Mouse (Mus musculus) cortical plate, adult 2 months (tissue): ENCODE results near the gene Baz1a. TPM values are rescaled to one million over a fixed set of nuclear protein-coding genes. Genes with fewer than 3 reads are reported as not detected.

Experiments
- H3K27ac ChIP-seq: fragments of 200-500 bp; 2 replicates; pipeline ENCODE4 v1.5.1; 2012; ENCODE audit warnings: low read length, control low read depth, inconsistent platforms; ENCODE audit not compliant: insufficient read depth
- H3K4me1 ChIP-seq: fragments of 200-500 bp; 2 replicates; pipeline ENCODE4 v1.6.1; 2011; ENCODE audit warnings: low read length; ENCODE audit not compliant: control insufficient read depth, insufficient read depth
- H3K4me3 ChIP-seq: fragments of 200-500 bp; 2 replicates; pipeline ENCODE4 v1.5.1; 2011; ENCODE audit warnings: mild to moderate bottlenecking, low read length, control low read depth; ENCODE audit not compliant: insufficient read depth
- CTCF ChIP-seq: fragments of 200-500 bp; IDR thresholded peaks from 2 replicates; pipeline ENCODE4 v1.5.1; 2011; ENCODE audit warnings: mild to moderate bottlenecking, control low read depth, low read length; ENCODE audit not compliant: insufficient read depth; ENCODE audit errors: extremely low read depth
- POLR2A ChIP-seq: fragments of 200-500 bp; IDR thresholded peaks from 2 replicates; pipeline ENCODE4 v1.6.1; 2011; ENCODE audit warnings: mild to moderate bottlenecking, low read length, control low read depth; ENCODE audit not compliant: insufficient read depth; ENCODE audit errors: extremely low read depth
- polyA plus RNA-seq: library from polyadenylated mRNA; depleted of rRNA; stranded (reverse); fragments of >200 nt; gene quantifications from 2 replicates; pipeline ENCODE4 v1.2.3, GENCODE M21; 2012

Gene Baz1a
- polyA plus RNA-seq, 1 experiment, result 2.3 TPM

DNA sequence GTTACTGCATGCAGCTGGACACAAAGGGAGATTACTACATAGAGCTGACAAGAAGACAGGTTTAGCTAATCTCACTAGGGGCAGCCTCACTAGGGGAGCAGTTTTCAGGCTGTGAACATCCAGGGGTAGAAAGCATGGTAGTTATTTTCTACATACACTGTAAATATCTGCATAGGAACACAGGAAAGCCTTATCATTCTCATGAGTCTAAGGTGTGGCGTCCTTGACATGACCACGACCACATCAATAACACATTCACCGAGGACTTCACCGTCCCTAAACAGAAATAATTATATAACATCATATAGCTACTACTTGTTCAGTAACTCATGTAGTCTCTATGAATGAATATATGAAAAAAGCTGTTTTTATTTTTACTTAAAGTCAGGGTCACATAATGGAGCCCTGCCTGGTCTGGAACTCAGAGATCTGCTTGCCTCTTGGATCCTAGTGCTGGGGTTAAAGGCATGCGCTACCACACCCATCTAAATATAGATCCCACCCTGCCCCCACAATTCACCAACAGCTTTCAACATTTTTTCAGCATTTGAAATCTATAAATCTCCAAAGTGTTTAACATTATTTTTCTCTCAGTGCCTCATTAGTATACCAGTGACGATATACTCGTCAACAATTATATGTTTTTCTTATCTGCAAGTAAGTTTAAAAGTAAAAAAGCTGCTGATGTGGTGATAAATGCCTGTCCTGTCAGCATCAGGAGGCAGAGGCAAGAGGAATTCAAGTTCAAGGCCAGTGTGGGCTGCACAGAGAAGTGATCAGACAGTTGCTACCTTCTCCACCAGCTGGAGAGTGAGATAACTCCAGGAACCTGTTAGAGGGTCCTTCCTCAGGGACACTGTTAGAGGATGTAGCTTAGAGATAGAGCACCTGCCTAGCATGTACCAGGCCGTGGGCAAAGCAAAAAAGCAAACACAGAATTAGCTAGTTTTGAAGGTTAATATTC, 37.3 kb upstream of the Baz1a start:
- TF ChIP-seq POLR2A, result no peak
- TF ChIP-seq CTCF, result no peak
- Histone ChIP-seq H3K27ac (no peak overlapping the region), H3K4me3 (no peak overlapping the region), H3K4me1 (no peaks in the 10 kb centered on the region)

DNA sequence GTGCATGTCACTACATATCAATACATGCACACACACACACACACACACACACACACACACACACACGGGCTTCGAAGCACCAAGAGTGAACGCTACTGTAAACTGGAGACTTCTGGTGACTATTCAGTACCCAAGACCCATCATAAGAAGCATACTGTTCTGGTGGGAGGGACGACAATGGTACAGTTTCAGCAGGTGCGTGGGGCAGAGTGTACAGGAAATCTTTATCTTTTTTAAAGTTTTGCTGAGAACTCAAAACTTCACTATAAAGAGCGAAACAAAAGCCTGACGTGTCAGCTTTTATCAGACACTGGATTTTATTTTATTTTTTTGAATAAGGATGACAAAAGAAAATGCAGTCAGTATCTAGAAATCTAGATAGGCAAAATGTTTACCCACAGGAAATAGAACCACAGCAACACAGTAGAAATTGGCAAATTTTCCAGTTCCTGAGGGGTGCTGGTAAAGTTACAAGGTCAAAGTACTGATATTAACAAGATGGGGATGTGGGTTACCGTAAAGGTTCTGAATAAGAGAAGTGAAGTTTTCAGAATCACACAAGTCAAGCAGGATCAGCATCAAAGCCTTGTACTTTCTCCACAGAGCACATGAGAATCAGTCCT, 35.7 kb upstream of the Baz1a start:
- H3K4me3 ChIP-seq, result no peak overlapping the region
- H3K27ac ChIP-seq, result no peak overlapping the region
- no peak for TF ChIP-seq CTCF
- TF ChIP-seq POLR2A, result no peak
- no peaks in the 10 kb centered on the region for H3K4me1 ChIP-seq

DNA sequence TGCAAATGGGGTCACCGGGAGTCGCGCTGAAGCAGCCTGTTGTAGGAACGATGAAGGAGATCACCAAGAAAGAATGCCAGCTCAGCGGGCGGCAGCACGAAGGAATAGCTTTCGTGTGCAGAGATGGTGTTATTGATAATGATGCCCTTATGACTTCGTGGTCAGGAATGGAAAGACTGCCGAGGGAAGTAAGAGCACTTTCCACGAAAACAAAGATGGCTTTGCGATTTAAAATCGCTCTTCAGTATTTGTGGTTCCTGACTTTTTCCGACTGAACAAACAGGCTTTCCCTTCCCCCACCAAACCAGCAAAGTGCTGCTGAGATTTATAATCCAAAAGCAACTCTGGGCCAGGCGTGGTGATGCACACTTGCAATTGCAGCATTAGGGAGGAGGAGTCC, 26.9 kb upstream of the Baz1a start:
- TF ChIP-seq POLR2A (no peak), CTCF (no peak)
- H3K4me3 ChIP-seq, result no peak overlapping the region
- H3K27ac ChIP-seq, result no peak overlapping the region
- no peaks in the 10 kb centered on the region for H3K4me1 ChIP-seq

DNA sequence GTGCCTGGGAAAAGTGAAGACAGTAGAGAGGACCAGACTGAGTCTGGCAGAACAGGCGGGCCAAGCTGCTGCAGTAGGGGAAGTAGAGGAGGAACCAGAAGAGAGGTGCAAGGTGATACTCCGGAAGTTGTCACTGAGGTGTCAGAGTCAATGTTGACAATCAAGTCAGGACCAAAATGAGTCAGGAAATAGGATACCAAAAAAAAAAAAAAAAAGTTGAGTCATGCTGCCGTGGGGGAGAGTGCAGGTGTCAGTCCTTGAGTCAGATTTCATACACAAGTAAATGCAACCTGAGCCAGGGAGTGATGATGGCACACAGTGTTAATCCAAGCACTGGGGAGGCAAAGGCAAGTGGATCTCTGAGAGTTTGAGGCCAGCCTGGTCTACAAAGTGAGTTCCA, 12.9 kb upstream of the Baz1a start:
- H3K4me3 ChIP-seq, result no peak overlapping the region
- no peaks in the 10 kb centered on the region for H3K4me1 ChIP-seq
- TF ChIP-seq CTCF, result no peak
- no peak for TF ChIP-seq POLR2A
- no peak overlapping the region for H3K27ac ChIP-seq

DNA sequence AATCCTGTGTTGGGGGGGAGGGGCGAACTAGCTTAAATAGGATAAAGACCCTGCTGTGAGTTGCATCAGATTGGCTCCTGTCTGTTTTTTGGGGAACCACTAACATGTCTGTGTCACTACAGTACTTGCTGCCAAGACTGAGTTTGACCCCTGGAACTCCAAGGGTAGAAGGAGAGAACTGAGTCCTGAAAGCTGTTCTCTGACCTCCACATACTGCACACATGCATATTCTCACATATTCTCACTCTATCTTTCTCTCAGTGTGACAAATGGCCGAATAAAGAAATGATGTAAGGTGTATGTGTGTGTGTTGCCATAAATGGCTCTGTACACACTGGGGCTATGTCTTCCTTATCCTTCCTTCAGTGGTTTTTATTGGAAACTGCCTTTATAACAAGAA, 9.1 kb upstream of the Baz1a start:
- TF ChIP-seq POLR2A, result no peak
- no peak for TF ChIP-seq CTCF
- Histone ChIP-seq H3K4me3 (no peak overlapping the region), H3K4me1 (no peaks in the 10 kb centered on the region), H3K27ac (no peak overlapping the region)

DNA sequence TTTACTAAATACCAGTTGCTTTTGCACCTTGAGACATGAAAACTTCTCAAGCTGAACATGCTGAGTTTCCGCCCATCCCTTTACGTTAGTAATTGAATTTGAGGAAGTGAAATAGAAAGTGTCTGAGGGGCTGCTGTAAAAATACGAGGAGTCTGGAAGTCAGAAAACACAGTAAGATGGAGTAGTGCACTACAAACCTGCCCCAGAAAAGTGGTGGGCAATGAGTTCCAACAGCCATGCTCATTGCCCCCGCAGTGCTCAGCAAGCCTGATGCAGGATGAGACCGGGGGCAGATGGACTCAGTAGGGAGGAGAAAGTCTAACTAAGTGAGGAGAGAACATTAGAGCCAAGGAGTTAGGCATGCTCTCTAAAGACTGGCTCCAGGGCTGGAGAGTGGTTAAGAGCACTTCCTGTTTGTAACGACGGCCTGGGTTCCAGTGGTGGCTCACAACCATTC, 5.3 kb upstream of the Baz1a start:
- Histone ChIP-seq H3K4me1 (no peaks in the 10 kb centered on the region), H3K27ac (no peak overlapping the region), H3K4me3 (no peak overlapping the region)
- TF ChIP-seq CTCF (no peak), POLR2A (no peak)

DNA sequence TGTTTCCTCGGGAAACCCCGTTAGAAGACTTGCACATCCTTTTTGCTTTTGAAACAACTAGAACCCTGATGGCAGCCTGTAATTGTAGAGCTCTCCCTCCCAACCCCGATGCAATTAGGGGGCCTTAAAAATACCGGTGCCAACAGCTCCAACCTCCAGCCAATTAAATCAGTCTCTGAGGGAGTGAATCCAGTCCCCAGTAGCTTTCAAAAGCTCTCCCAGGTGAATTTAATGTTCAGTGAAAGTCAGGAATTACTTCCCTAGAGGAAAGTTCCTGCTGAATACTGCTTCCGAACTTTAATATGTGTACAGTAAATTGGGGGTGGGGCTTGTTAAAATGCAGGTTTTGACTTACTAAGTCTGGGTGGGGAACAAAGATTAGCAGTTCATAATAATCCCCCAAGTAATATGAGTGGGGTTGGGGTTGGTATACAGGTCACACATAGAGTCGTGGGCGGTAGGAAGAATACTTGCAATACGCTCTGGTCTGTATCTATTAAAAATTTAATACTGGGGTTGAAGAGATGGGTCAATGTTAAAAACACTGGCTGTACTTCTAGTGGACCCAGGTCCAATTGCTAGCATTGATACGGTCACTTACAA, 3.1 kb upstream of the Baz1a start:
- Histone ChIP-seq H3K4me1 (no peaks in the 10 kb centered on the region), H3K4me3 (no peak overlapping the region), H3K27ac (no peak overlapping the region)
- TF ChIP-seq POLR2A, result no peak
- no peak for TF ChIP-seq CTCF

DNA sequence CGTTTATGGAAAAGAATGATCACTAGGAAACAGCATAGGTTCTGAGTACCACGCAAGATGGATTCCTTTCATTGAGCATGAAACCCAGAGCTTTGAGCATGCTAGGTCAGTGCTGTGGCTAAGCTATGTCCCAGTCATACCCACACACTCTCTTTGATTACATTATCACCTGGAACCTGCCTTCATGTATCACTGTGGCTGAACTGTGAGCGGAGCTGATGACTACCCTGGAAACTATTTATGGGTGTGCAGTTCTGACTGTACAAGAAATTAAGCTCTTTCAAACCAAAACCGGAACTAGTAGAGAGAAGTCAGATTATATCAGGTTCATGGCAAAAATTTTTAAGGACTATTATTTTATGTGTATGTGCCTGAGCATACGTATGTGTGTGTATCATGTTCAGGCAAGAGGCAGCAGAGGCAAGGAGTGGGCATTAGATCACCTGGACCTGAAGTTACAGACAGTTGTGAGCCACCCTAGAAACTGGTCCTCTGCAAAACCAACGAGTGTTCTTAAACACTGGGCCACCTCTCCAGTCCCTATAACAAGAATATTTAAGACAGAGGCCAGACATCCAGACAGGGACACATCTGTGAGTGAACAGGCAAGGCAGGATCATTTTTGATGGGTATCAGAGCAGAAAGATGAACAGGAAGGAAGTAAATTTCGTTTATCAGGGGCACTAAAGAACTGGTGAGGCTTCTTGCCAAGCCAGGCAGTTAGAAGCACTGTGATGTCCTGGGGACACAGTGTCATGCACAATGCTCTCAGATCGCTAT, 2.4 kb upstream of the Baz1a start:
- no peak overlapping the region for H3K27ac ChIP-seq
- TF ChIP-seq CTCF (no peak), POLR2A (no peak)
- H3K4me1 ChIP-seq, result no peaks in the 10 kb centered on the region
- H3K4me3 ChIP-seq, result no peak overlapping the region

DNA sequence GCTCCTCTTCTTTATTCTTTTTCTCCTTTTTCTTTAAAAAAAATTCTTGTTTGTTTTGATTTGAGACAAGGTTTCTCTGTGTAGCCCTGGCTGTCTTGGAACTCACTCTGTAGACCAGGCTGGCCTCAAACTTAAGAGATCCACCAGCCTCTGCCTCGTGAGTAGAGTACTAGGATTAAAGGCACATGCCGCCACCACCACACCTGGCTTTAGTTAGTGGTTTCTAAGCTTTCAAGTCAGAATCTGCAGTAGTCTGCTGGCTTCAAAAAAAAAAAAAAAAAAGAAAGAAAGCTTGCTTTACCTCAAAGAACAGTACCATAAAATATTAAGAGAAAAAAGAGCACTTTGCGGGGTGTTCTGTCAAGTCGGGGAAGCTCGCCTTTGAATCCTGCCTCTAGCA, 1.3 kb upstream of the Baz1a start:
- Histone ChIP-seq H3K4me3 (no peak overlapping the region), H3K27ac (no peak overlapping the region), H3K4me1 (no peaks in the 10 kb centered on the region)
- TF ChIP-seq POLR2A (no peak), CTCF (no peak)

DNA sequence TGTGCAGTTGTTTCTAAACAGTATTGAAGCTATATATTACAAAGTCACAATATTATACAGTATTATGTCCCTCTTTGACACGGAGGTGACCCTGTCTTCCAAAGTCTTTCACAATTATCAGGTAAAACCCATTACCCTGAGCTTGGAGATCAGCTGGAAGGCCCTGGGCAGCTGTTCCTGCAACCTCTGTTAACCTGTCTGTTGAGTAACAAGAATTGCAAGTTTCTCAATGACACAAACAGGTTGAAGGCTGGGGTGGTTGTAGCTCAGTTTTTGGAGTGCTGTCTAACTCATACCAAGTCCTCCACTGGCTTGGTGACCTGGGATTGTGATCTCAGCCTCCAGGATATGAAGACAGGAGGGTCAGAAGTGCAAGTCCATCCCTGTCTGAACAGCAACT, 1.1 kb downstream of the Baz1a start:
- no peak overlapping the region for H3K4me3 ChIP-seq
- no peaks in the 10 kb centered on the region for H3K4me1 ChIP-seq
- no peak overlapping the region for H3K27ac ChIP-seq
- TF ChIP-seq POLR2A, result no peak
- TF ChIP-seq CTCF, result no peak
